Mouse (Mus musculus): ENCODE data around the gene Stxbp5.

- TF ChIP-seq CTCF (IDR thresholded peaks at IDR 0.05; ENCODE audit: low read depth) (peak; percentile 57), EP300 (optimal IDR thresholded peaks at IDR 0.05) (no peak)
Measured at GRCm38 (mm10) chr10:9821299-9821698, 79.6 kb downstream of the Stxbp5 start.

All from stomach, postnatal 0 days (tissue).